Mouse (Mus musculus) bone marrow macrophage, adult 2 months (primary cell): Measurements from ENCODE around the gene Krt28.

ENCODE experiments used
- CTCF ChIP-seq: IDR thresholded peaks from 2 replicates; pipeline ENCODE4 v1.5.1; 2012; ENCODE audit warnings: low read depth, mild to moderate bottlenecking, low read length, moderate library complexity
- POLR2A ChIP-seq: IDR thresholded peaks from 2 replicates; pipeline ENCODE4 v1.6.1; 2012; ENCODE audit warnings: mild to moderate bottlenecking, low read depth, low read length, borderline replicate concordance

- TF ChIP-seq POLR2A (no peak), CTCF (no peak)
Measured at GRCm38 (mm10) chr11:99366791-99367190, 7.9 kb downstream of the Krt28 start.
